Mouse (Mus musculus): ENCODE data around the gene Kcnt2. TPM values are rescaled to one million over a fixed set of nuclear protein-coding genes. Genes with fewer than 3 reads are reported as not detected.

Gene Kcnt2
- 0.81 TPM in 1 of 2 replicates, not detected in the other for polyA plus RNA-seq (2011; ENCODE audit: insufficient read depth, insufficient read length, low replicate concordance, missing spikeins)

- Histone ChIP-seq H3K4me3 (replicated peaks; ENCODE audit: control insufficient read depth, low read depth, low read length) (no peak within 1 kb of the TSS), H3K4me1 (ENCODE audit: control insufficient read depth, insufficient read depth, low read length) (no peaks in the 10 kb centered on the region), H3K27ac (ENCODE audit: control insufficient read depth, insufficient read depth, low read depth, low read length, poor library complexity) (no peak within 1 kb of the TSS)
- no peak for TF ChIP-seq CTCF (IDR thresholded peaks at IDR 0.05; ENCODE audit: control insufficient read depth, insufficient read depth, low read length)
- TF ChIP-seq POLR2A (IDR thresholded peaks at IDR 0.05; ENCODE audit: borderline replicate concordance, control insufficient read depth, low read depth, low read length) = no peak
- 5% methylated on average over 21 of the region's 21 CpGs for WGBS
These were observed at the start of gene Kcnt2 for GRCm38 (mm10) chr1:140245876-140246597. Gene Kcnt2, plus strand, starts transcription at chr1:140246158.

- Histone ChIP-seq H3K4me3 (replicated peaks; ENCODE audit: control insufficient read depth, low read depth, low read length) (no peak overlapping the region), H3K4me1 (ENCODE audit: control insufficient read depth, insufficient read depth, low read length) (no peaks in the 10 kb centered on the region), H3K27ac (ENCODE audit: control insufficient read depth, insufficient read depth, low read depth, low read length, poor library complexity) (no peak overlapping the region)
- TF ChIP-seq POLR2A (IDR thresholded peaks at IDR 0.05; ENCODE audit: borderline replicate concordance, control insufficient read depth, low read depth, low read length) (no peak), CTCF (IDR thresholded peaks at IDR 0.05; ENCODE audit: control insufficient read depth, insufficient read depth, low read length) (no peak)
- 73% methylated on average over 2 of the region's 2 CpGs for WGBS
These were observed 40.6 kb upstream of the Kcnt2 start for GRCm38 (mm10) chr1:140205329-140205728.

- Histone ChIP-seq H3K4me3 (replicated peaks; ENCODE audit: control insufficient read depth, low read depth, low read length) (no peak overlapping the region), H3K27ac (ENCODE audit: control insufficient read depth, insufficient read depth, low read depth, low read length, poor library complexity) (no peak overlapping the region), H3K4me1 (ENCODE audit: control insufficient read depth, insufficient read depth, low read length) (no peaks in the 10 kb centered on the region)
- 77% methylated on average over 2 of the region's 3 CpGs for WGBS
- TF ChIP-seq CTCF (IDR thresholded peaks at IDR 0.05; ENCODE audit: control insufficient read depth, insufficient read depth, low read length) = no peak
- no peak for TF ChIP-seq POLR2A (IDR thresholded peaks at IDR 0.05; ENCODE audit: borderline replicate concordance, control insufficient read depth, low read depth, low read length)
These were observed 20.7 kb upstream of the Kcnt2 start for GRCm38 (mm10) chr1:140225221-140225620.

GRCm38 (mm10) chr1:140226673-140227072 is 19.3 kb upstream of the Kcnt2 start:
- no peaks in the 10 kb centered on the region for H3K4me1 ChIP-seq (ENCODE audit: control insufficient read depth, insufficient read depth, low read length)
- TF ChIP-seq CTCF (IDR thresholded peaks at IDR 0.05; ENCODE audit: control insufficient read depth, insufficient read depth, low read length) (no peak), POLR2A (IDR thresholded peaks at IDR 0.05; ENCODE audit: borderline replicate concordance, control insufficient read depth, low read depth, low read length) (no peak)
- no peak overlapping the region for H3K27ac ChIP-seq (ENCODE audit: control insufficient read depth, insufficient read depth, low read depth, low read length, poor library complexity)
- H3K4me3 ChIP-seq (replicated peaks; ENCODE audit: control insufficient read depth, low read depth, low read length) = no peak overlapping the region
- 79% methylated on average over 8 of the region's 8 CpGs for WGBS

GRCm38 (mm10) chr1:140245465-140245864 is 493 bp upstream of the Kcnt2 start:
- TF ChIP-seq CTCF (IDR thresholded peaks at IDR 0.05; ENCODE audit: control insufficient read depth, insufficient read depth, low read length) (no peak), POLR2A (IDR thresholded peaks at IDR 0.05; ENCODE audit: borderline replicate concordance, control insufficient read depth, low read depth, low read length) (no peak)
- WGBS = 2% methylated on average over 17 of the region's 17 CpGs
- Histone ChIP-seq H3K4me3 (replicated peaks; ENCODE audit: control insufficient read depth, low read depth, low read length) (no peak overlapping the region), H3K27ac (ENCODE audit: control insufficient read depth, insufficient read depth, low read depth, low read length, poor library complexity) (no peak overlapping the region), H3K4me1 (ENCODE audit: control insufficient read depth, insufficient read depth, low read length) (no peaks in the 10 kb centered on the region)

GRCm38 (mm10) chr1:140264696-140265095 is 18.7 kb downstream of the Kcnt2 start:
- WGBS = 61% methylated on average over 3 of the region's 3 CpGs
- Histone ChIP-seq H3K4me3 (replicated peaks; ENCODE audit: control insufficient read depth, low read depth, low read length) (no peak overlapping the region), H3K4me1 (ENCODE audit: control insufficient read depth, insufficient read depth, low read length) (no peaks in the 10 kb centered on the region), H3K27ac (ENCODE audit: control insufficient read depth, insufficient read depth, low read depth, low read length, poor library complexity) (no peak overlapping the region)
- no peak for TF ChIP-seq POLR2A (IDR thresholded peaks at IDR 0.05; ENCODE audit: borderline replicate concordance, control insufficient read depth, low read depth, low read length)
- no peak for TF ChIP-seq CTCF (IDR thresholded peaks at IDR 0.05; ENCODE audit: control insufficient read depth, insufficient read depth, low read length)

GRCm38 (mm10) chr1:140266047-140266446 is 20.1 kb downstream of the Kcnt2 start:
- TF ChIP-seq CTCF (IDR thresholded peaks at IDR 0.05; ENCODE audit: control insufficient read depth, insufficient read depth, low read length) (no peak), POLR2A (IDR thresholded peaks at IDR 0.05; ENCODE audit: borderline replicate concordance, control insufficient read depth, low read depth, low read length) (no peak)
- Histone ChIP-seq H3K4me1 (ENCODE audit: control insufficient read depth, insufficient read depth, low read length) (no peaks in the 10 kb centered on the region), H3K27ac (ENCODE audit: control insufficient read depth, insufficient read depth, low read depth, low read length, poor library complexity) (no peak overlapping the region), H3K4me3 (replicated peaks; ENCODE audit: control insufficient read depth, low read depth, low read length) (no peak overlapping the region)
- WGBS = 71% methylated on average over 5 of the region's 5 CpGs

- no peaks in the 10 kb centered on the region for H3K4me1 ChIP-seq (ENCODE audit: control insufficient read depth, insufficient read depth, low read length)
- no peak overlapping the region for H3K4me3 ChIP-seq (replicated peaks; ENCODE audit: control insufficient read depth, low read depth, low read length)
- WGBS = 63% methylated on average over 8 of the region's 8 CpGs
- no peak for TF ChIP-seq POLR2A (IDR thresholded peaks at IDR 0.05; ENCODE audit: borderline replicate concordance, control insufficient read depth, low read depth, low read length)
- TF ChIP-seq CTCF (IDR thresholded peaks at IDR 0.05; ENCODE audit: control insufficient read depth, insufficient read depth, low read length) = no peak
- H3K27ac ChIP-seq (ENCODE audit: control insufficient read depth, insufficient read depth, low read depth, low read length, poor library complexity) = no peak overlapping the region
These were observed 20.8 kb downstream of the Kcnt2 start for GRCm38 (mm10) chr1:140266643-140267286.

Measured in bone marrow, adult 2 months (tissue).